Mouse (Mus musculus): Measurements from ENCODE around the gene Gabrp. TPM values are rescaled to one million over a fixed set of nuclear protein-coding genes. Genes with fewer than 3 reads are reported as not detected.

Gene Gabrp
- total RNA-seq, 2 experiments from 2014 or later = 1.1 TPM; not detected in 1

DNA sequence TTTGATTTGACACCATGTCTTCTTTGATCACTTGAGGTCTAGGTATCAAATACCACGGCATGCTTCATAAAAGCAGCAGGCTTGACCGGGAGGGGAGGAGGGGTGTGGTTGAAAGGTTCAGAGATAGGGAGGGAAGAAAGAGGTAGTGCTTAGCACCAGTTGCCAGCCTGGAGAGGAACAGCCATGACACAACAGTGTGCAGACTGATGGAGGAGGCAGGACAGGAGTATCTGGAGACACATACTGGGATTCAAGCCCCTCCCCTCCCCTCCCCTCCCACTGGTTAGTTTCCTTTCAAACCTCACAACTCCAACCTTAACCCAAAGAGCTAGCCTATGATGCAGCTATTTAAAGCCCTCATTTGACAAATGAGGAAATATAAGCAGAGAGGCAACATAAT is 49.2 kb downstream of the Gabrp start:
- no peak for DNase-seq

DNA sequence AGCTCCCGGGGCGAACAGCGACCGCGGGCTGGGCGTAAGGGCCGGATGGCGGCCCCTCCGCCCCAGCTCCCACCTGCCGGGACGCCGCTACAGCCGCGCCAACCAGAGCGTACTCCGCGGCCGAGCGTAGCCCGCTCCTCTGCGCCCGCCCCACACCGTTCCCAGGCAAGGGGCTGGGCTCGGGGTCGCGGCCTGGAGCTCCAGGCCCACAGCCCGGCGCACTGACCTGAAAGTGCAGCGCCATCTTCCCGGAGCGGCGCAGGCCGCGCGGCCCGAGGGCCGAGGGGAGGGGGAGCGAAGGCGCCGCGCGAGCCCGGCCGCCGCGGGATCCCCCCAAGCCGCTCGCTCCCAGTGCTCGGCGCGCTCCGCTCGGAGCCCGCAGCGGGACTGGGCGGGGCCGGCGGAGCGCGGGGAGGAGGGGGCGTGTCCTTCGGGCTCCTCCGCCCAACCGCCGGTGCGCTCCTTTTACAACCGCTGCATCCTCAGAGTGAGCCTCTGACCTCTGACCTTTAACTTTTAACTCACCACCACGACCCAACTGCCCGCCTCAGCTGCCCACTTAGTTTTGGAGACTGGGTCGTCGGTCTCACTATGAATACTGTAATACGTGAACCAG is 65.3 kb downstream of the Gabrp start, which contains the start of gene Ranbp17:
Gene Ranbp17 (minus strand): TSS at position 371 of the 616 bp plus-strand sequence.
- DNase-seq = peak; percentile 11 to 13

DNA sequence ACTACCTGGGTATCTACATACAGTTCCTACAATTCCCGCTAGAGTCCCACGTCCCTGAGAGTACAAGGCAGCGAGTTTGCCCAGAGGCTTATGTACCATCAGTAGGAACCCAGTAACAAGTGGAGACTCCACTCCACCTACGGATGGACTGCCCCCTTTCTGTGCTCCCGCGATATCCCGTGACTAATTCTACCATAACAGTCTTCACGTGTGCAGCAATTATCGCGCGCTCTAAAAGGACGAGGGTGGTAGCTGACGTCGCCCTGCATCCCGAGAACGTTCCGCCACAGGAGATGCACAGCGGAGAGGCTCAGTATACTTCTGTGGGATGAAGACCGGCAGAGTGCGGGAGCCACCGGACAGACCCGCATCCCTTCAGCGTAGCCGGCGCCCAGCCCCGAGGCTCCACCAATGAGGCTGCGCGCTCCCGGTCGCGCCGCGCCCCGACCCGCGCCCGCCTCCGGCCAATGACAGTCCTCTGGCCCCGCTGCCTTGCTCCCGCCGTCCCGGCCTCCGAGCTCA is 65.8 kb downstream of the Gabrp start:
- DNase-seq = peak; percentile 34 to 49

DNA sequence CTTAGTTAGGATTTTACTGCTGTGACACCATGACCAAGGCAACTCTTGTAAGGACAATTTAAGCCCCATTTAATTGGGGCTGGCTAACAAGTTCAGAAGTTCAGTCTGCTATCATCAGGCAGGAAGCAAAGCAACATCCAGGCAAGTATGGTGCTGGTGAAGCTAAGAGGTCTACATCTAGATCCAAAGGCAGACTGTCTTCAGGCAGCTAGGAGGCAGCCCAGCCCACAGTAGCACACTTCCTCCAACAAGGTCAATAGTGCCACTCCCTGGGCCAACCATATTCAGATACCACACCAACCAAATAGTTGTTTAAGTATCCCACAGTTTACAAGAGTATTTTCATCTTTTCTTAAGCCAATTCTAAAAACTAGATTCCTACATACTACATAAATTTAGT is 69.4 kb downstream of the Gabrp start:
- DNase-seq = no peak

Other genes with a start within 250 kb of the Gabrp start
- under 1 TPM; 0.22 to 0.39 TPM for gene Ranbp17, start 65.2 kb downstream of the Gabrp start, total RNA-seq (2021)
- not detected for gene D130052B06Rik, start 20.3 kb upstream of the Gabrp start, total RNA-seq (2021)